Mouse (Mus musculus): ENCODE results near the gene Eif4b.

DNA sequence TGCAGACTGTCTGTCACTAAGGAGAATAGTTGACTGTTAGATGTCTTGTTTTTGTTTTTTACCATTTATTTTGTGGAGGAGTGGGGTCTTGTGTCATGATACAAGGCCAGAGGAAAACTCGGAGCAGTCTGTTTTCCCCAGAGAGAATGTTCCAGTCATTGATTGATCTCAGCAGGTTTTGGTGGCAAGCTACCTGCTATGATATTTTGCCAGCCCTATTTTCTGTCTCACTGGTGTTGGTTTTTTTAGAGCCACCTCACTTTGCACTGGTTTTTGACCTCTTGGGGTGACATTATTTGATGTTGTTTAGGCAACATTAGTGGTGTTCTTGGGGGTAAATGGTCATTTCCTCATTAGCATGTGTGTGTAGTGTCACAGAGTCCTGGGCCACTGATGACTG is 18.1 kb downstream of the Eif4b start:
- no peak for TF ChIP-seq CTCF (IDR thresholded peaks at IDR 0.05)
- TF ChIP-seq EP300 (IDR thresholded peaks at IDR 0.05): no peak

All from lung, postnatal 0 days (tissue).